Mouse (Mus musculus) frontal cortex, adult 2 months (tissue): ENCODE measurements around the gene Anapc15-ps. TPM values are rescaled to one million over a fixed set of nuclear protein-coding genes. Genes with fewer than 3 reads are reported as not detected.

ENCODE experiments used
- DNase-seq, 2 experiments: peaks; one replicate each; pipeline ENCODE4 v3.0.0; 2022; ENCODE audit warnings: low spot score in 1 of 2; ENCODE audit errors: extremely low spot score in 1 of 2
- polyA plus RNA-seq: library from polyadenylated mRNA; depleted of rRNA; stranded (reverse); fragments of >200 nt; gene quantifications from 2 replicates; pipeline ENCODE4 v1.2.3, GENCODE M21; 2012

The Anapc15-ps gene
- polyA plus RNA-seq, 1 experiment, result 1.3 TPM

- DNase-seq, result no peak
Measured at GRCm38 (mm10) chr10:95694559-95695251, 21.5 kb upstream of the Anapc15-ps start.

- DNase-seq, result no peak
Measured at GRCm38 (mm10) chr10:95691347-95691746, 18.1 kb upstream of the Anapc15-ps start.

GRCm38 (mm10) chr10:95689833-95690232 is 16.6 kb upstream of the Anapc15-ps start:
- no peak for DNase-seq

DNA sequence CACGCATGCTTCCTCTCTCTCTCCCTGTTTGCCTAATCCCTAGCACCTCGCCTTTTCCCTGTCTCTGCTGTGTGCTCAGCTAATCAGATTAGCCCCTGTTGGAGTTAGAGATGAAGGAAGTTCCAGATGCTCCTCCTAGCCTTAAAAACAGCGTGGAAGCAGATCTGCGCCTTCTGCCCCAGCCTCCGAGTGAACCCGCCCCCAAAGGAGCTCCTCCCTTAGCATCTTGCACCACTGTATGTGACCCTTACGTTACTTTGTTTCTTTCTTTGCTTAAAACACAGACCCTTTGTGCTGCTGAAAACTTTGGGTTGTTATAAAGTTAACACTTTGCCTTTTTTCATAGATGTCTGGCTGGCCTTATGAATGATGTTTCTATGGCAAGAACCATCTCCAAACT is 15.8 kb upstream of the Anapc15-ps start:
- no peak for DNase-seq

GRCm38 (mm10) chr10:95687558-95688141 is 14.4 kb upstream of the Anapc15-ps start:
- no peak for DNase-seq

DNA sequence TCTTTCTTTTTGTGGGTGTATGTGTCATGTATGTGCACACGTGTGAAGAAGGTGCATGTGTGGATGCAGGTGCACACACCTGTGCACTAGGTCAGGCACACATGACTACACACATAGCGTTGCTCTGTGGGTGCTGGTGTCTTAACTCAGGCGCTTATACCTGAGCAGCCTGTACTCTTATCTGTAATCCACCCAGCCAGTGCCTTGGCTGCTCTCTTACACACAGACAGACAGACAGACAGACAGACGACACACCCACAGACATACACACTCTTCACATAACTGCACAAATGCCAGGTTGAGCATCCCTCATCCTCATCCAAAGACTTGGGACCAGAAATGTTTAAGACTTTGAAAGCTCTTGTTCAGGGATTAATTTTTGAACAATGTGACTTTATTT is 12.8 kb upstream of the Anapc15-ps start:
- no peak for DNase-seq

GRCm38 (mm10) chr10:95684782-95685555 is 11.7 kb upstream of the Anapc15-ps start:
- no peak for DNase-seq

DNA sequence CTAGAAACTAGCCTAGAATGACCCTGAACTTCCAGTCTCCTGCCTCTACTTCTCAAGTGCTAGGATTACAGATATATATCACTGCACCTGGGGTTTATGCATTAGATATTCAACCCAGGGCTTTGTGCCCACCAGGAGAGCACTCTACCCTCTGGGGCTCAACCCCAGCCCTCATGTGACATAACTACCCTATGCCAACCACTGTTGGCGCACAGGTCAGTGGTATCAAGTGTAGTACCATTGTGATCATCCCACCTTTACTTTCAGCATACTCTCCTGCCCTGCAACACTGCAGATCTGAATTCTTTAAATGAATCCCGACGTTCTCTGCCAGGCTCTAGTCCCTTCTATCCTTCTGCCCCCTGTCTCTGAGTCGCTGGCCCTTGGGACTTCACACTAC is 11.0 kb upstream of the Anapc15-ps start:
- DNase-seq, result no peak

- DNase-seq, result no peak
Measured at GRCm38 (mm10) chr10:95683735-95684134, 10.5 kb upstream of the Anapc15-ps start.

DNA sequence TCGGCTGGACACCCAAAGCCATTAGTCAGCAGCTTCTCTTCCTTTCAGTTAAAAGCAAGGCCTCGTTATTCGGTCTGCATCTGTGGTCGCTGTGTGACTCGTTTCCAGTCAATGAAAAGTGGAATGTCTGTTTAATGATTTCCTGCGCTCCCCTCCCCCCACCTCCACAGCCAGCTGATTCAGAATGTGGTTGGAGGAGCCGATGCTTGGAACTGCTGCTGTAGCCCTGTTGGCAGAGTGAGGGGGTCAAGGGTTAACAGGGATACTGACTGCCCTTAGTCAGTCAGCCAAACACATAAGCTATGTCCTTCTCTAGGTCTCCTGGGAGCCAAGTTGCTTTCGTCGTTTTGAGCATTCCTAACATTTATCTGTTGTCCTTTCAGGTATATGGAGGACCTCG is 9.7 kb upstream of the Anapc15-ps start:
- DNase-seq, result no peak

DNA sequence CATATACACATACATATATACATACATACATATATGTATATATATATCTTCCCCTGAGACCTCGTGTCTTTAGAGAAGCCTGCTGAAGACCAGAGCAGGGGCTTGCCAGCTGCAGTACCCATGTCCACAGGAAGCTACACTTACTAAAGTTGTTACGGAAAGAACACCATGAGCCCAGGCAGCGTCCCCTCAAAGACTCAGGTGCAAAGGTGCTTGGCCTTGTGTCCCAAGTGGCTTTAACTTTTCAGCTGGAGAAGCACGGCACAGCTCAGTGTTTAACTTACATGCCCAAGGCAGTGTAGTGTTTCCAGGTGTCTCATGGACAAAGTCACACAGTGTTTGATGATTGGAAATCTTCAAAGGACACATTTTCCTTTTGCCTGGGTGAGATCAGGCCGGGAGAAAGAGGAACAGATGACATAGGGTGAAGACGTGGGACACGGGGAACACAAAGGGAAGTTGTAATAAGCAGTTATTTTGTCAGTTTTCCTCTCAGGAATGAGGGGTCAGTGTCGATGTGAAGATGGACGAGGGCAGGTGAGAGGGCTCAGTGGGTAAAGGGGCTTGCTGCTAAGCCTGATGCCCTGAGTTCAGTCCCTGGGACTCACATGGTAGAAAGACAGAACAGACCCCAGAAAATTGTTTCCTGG is 9.0 kb upstream of the Anapc15-ps start:
- no peak for DNase-seq

- DNase-seq, result no peak
Measured at GRCm38 (mm10) chr10:95681481-95681880, 8.2 kb upstream of the Anapc15-ps start.

- no peak for DNase-seq
Measured at GRCm38 (mm10) chr10:95681058-95681440, 7.8 kb upstream of the Anapc15-ps start.

DNA sequence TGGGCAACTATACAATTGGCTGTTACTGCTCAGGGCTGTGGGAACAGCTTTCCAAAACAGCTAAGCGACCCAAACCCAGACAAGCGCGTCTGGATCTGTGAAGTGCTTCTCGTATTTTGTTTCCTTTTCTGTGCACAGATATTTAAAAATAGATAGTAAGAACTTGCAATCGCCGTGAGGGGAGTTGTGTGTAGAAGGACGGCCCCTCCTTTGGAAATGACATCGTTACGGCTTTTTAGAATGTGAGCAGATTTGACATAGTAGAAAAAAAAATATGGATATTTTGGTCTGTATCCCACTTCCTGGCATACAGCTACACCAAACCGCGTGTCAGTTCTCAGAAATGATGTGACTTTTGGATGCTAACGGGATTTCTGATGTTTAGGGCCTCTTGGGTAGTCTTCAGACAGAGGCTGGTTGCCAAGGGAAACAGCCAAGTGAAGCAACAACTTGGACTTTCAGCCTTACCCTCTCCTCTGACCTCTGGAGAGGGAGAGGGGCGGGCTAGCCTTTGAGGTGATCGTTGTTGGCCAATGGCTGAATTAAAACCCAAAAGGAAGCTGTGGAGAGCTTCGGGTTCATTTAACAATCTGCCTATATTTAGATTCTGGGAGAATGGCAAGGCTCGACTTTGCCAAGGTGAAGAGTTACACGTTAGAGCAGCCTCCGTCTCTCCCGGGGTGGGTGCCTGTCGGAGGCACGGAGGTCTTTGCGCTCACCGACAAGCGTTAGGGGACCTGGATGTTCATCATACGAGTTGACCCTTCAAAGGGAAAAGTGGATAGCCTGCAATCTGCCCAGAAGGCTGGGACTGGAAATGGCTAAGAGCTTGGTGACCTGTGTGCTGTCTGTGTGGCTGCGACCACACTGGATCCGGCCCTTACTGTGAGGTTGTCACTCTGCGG is 7.2 kb upstream of the Anapc15-ps start:
- peak in 1 of 2 experiments; percentile 21 for DNase-seq

GRCm38 (mm10) chr10:95679131-95679530 is 5.9 kb upstream of the Anapc15-ps start:
- no peak for DNase-seq

DNA sequence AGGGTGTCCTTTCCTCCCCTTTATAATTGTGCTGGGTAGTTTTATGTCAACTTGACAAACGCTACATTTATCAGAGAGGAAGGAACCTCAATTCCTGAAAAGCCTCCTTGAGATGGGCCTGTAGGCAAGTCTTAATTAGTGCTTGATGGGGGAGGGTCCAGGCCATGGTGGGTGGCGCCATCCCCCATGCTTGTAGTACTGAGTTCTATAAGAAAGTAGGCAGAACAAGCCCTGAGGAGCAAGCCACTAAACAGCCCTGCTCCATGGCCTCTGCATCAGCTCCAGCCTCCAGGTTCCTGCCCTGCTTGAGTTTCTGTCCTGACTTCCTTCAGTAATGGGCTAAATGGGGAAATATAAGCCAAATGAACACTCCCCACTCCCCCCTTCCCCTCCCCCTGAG is 5.4 kb upstream of the Anapc15-ps start:
- DNase-seq, result no peak

- no peak for DNase-seq
Measured at GRCm38 (mm10) chr10:95678241-95678640, 5.0 kb upstream of the Anapc15-ps start.

GRCm38 (mm10) chr10:95677356-95678109 is 4.3 kb upstream of the Anapc15-ps start:
- peak in 1 of 2 experiments; percentile 46 for DNase-seq

DNA sequence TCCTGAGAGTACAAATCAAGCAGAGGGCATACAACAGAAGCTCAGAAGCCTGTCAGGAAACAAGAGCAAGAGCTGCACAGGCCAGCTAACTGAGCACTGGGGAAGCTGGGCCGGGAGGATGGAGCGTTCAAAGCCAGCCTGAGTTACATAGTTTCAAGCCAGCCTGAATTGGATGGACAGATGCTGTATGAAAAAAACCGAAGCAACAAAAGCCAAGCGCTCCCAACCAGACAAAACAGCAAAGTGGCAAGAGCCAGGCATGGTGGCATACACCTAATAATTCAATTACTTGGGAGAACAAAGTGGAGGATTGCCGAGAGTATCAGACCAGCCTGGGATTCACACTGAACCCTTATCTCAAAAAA is 3.7 kb upstream of the Anapc15-ps start:
- no peak for DNase-seq

DNA sequence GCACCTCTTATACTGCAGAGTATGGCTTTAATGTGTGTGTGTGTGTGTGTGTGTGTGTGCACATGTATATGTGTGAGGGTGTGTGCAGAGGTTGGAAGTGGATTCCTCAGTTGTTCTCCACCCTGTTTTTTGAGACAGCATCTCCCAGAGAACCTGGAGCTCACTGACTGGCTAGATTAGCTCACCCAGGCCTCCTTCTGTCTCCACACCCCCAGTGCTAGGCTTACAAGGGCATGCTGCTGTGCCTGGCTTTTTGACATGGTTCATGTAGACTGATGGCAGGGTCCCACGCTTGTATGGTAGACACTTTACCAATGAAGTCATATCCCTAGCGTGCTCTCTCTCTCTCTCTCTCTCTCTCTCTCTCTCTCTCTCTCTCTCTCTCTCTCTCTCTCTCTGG is 3.1 kb upstream of the Anapc15-ps start:
- no peak for DNase-seq
